Mouse (Mus musculus): ENCODE results near the gene Krtap22-2. TPM values are rescaled to one million over a fixed set of nuclear protein-coding genes. Genes with fewer than 3 reads are reported as not detected.
"Not testable (repeated sequence)": the region's sequence is repeated elsewhere in the genome, so short reads cannot be mapped to it uniquely, and the experiment has no call there.

Gene Krtap22-2
- not detected for total RNA-seq (2021)
- long read RNA-seq, experiment 1, result 0 reads
- long read RNA-seq, experiment 2, result 0 reads

DNA sequence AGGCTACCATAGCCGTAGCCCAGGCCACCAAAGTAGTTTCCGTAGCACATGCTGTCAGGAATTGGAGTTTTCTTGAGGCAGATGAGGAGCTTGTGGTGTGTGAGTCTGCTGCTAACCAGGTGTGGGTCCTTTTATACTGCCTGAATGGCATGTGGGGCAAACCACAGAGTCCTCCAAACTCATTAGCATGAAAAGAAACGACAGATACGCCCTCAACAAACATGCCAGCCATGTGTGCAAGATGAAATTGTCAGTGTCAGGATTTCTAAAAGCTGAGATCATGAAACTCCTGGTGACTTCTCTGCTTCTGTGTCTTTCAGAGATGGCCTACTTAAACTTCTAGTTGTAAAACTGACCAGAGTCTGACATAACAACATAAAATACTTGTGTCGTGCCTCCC, at the start of gene Krtap22-2:
TSS of gene Krtap22-2 (minus strand) at position 101 of the 400 bp plus-strand sequence.
- DNase-seq (ENCODE audit: low spot score), result no peak

- DNase-seq (ENCODE audit: low spot score), result no peak
These were observed 37.2 kb upstream of the Krtap22-2 start, which contains the start of gene Krtap6-5 for GRCm38 (mm10) chr16:89047783-89048182. Gene Krtap6-5, minus strand, starts transcription at chr16:89047883.

DNA sequence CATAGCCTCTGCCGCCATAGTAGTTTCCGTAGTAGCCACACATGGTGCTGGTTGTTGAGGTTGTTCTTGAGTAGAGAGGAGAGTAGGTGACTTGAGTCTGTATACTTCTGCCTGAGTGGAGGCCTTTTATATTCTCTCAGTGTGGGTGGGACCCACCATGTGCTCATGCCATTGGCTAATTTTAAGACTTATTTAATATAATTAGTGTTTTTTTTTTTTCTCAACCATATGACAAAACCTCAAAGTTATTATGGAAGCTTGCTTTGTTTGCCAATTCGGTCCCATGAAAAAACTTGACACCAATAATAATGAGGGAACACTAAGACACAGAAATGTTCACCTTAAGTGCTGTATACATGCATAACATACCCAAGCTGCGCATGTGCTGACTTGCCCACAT, 30.8 kb upstream of the Krtap22-2 start, which contains the start of gene Gm10228:
TSS of gene Gm10228 (minus strand) at position 101 of the 400 bp plus-strand sequence.
- not testable (repeated sequence) for DNase-seq (ENCODE audit: low spot score)

DNA sequence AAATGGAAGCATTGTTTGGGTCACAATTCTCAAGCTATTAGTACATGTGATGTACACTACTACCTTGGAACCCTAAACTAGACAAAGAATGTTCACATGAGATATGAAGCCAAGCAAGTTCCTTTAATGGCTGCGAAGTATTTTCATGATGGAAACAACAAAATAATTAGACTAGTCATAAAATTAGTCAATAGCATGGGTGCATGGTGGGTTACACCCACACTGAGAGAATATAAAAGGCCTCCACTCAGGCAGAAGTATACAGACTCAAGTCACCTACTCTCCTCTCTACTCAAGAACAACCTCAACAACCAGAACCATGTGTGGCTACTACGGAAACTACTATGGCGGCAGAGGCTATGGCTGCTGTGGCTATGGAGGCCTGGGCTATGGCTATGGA, 20.8 kb upstream of the Krtap22-2 start, which contains the start of gene Krtap6-1:
TSS of gene Krtap6-1 (plus strand) at position 301 of the 400 bp plus-strand sequence.
- not testable (repeated sequence) for DNase-seq (ENCODE audit: low spot score)

- DNase-seq (ENCODE audit: low spot score), result not testable (repeated sequence)
These were observed 4.4 kb upstream of the Krtap22-2 start, which contains the start of gene Gm10229 for GRCm38 (mm10) chr16:89014984-89015383. Gene Gm10229, plus strand, starts transcription at chr16:89015284.

DNA sequence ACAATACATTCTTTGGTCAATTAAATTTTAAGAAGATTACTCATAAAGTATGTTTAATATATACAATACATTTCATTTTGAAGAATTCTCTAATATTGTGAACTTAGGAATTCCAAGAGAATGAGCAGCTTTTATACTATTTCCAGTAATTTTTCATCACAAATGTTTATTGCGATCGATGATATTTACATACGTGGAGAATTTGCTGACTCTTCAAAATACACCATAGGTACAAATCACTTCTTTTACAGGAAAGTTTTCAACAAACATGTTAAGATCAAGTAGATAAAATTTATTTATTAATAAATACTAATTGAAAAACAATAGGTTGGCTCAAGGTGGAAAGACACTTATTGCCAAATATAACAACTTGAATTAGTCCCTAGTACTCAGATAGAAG, 3.4 kb upstream of the Krtap22-2 start:
- DNase-seq (ENCODE audit: low spot score), result no peak

DNA sequence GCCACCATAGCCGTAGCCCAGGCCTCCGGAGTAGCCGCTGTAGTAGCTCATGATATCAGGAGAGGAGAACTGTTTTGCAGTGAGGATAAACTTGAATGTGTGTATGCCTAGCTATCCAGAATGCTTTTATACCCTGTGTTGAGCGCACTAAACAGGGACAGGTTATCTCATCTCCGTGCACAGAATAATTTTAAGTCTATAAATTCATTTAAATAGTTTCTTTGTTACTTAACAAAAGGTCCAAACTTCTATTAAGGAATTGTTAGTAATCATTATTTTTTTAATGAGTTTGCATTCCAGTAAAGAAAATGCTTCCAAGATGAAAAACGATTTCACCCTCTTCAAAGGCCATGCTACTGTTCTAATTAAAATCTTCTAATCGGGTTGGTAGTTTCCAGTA, 47.8 kb downstream of the Krtap22-2 start, which contains the start of gene Krtap16-3:
TSS of gene Krtap16-3 (minus strand) at position 101 of the 400 bp plus-strand sequence.
- DNase-seq (ENCODE audit: low spot score), result no peak

Other genes with a start within 250 kb of the Krtap22-2 start
- gene 2310057N15Rik, start 236.6 kb downstream of the Krtap22-2 start, total RNA-seq (2021), result not detected
- gene Gm5965, start 232.9 kb downstream of the Krtap22-2 start, total RNA-seq (2021), result not detected
- not detected for gene Gm20741, start 198.5 kb downstream of the Krtap22-2 start, total RNA-seq (2021)
- gene Krtap15, start 190.5 kb downstream of the Krtap22-2 start, total RNA-seq (2021), result under 1 TPM in 1 of 2 experiments, not detected in 1; 0.66 TPM
- gene Krtap14, start 184.6 kb downstream of the Krtap22-2 start, total RNA-seq (2021), result not detected
- gene Krtap19-1, start 141.3 kb downstream of the Krtap22-2 start, total RNA-seq (2021), result not detected
- not detected for gene Krtap19-2, start 136.5 kb downstream of the Krtap22-2 start, total RNA-seq (2021)
- gene Krtap19-3, start 132.7 kb downstream of the Krtap22-2 start, total RNA-seq (2021), result not detected
- not detected for gene Krtap19-4, start 125.7 kb downstream of the Krtap22-2 start, total RNA-seq (2021)
- under 1 TPM in 1 of 2 experiments, not detected in 1; 0.53 TPM for gene Krtap19-5, start 114.3 kb downstream of the Krtap22-2 start, total RNA-seq (2021)
- not detected for gene Krtap19-9b, start 78.5 kb downstream of the Krtap22-2 start, total RNA-seq (2021)
- gene Krtap16-3, start 47.9 kb downstream of the Krtap22-2 start, total RNA-seq (2021), result not detected
- gene Gm10229, start 4.5 kb upstream of the Krtap22-2 start, total RNA-seq (2021), result not detected
- not detected for gene Krtap6-1, start 20.9 kb upstream of the Krtap22-2 start, total RNA-seq (2021)
- gene Gm10228, start 30.7 kb upstream of the Krtap22-2 start, total RNA-seq (2021), result not detected
- gene Krtap6-5, start 37.1 kb upstream of the Krtap22-2 start, total RNA-seq (2021), result not detected
- gene 1110025L11Rik, start 53.2 kb upstream of the Krtap22-2 start, total RNA-seq (2021), result not detected
- gene Krtap6-3, start 73.3 kb upstream of the Krtap22-2 start, total RNA-seq (2021), result not detected
- not detected for gene Gm6358, start 130.1 kb upstream of the Krtap22-2 start, total RNA-seq (2021)
- gene Gm10061, start 140.3 kb upstream of the Krtap22-2 start, total RNA-seq (2021), result not detected
- not detected for gene Gm9789, start 147.2 kb upstream of the Krtap22-2 start, total RNA-seq (2021)
- not detected for gene Gm7735, start 158.7 kb upstream of the Krtap22-2 start, total RNA-seq (2021)
- not detected for gene 1110057P08Rik, start 164.0 kb upstream of the Krtap22-2 start, total RNA-seq (2021)
- gene Krtap20-2, start 195.1 kb upstream of the Krtap22-2 start, total RNA-seq (2021), result not detected